Mouse (Mus musculus) B cell, adult 67 days (primary cell): Measurements from ENCODE around the gene Ppat. TPM values are rescaled to one million over a fixed set of nuclear protein-coding genes. Genes with fewer than 3 reads are reported as not detected.

Experiments used
- total RNA-seq, 2 experiments: library from RNA; stranded (reverse); gene quantifications; 4 replicates each; pipeline ENCODE4 v1.2.4; 2023

The Ppat gene
- total RNA-seq: 10 to 100 TPM; 16.8 to 18.2 TPM

GRCm38 (mm10) chr5:76951106-76952027 lies at the start of gene Ppat, which contains the start of gene Paics:
Gene Ppat (minus strand): TSS chr5:76951578.
Gene Paics (plus strand): TSS chr5:76951307.

DNA sequence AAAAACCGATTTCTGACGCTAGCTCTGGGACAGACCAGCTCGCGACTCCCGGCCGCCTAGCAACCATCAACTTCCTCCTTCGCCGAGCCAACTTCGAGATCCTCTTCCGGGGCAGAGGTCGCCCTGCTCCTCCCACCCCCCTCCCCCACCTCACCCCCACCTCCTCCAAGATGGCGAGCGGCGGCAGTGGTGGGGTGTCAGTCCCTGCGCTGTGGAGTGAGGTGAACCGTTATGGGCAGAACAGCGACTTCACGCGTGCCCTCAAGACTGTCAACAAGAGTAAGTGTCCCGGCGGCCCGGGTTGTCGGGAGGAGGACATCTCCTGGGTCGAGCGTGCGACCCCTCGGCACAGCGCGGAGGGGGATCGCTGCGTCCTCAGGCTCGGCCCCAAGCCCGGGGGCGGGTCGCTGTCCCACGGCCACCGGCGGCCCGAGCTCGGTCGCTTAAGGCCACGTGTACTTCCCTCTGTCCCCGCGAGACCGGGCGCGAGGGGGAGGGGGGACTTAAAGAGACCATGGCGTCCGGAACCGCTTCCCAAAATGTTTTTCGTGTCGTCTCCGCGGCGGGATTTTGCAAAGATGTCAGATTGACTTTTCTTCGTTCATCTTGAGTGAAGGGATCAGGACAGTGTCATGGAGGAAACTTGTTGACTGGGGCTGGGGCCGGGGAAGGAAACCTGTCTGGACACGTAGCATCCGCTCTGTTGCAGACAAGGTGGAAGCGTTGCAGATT lies 23.3 kb upstream of the Ppat start, which contains the start of gene Srp72:
Gene Srp72, plus strand, starts transcription at position 130 of the 732 bp plus-strand sequence.

GRCm38 (mm10) chr5:76905405-76906154 lies 45.8 kb downstream of the Ppat start, which contains the start of gene Aasdh:
Gene Aasdh (minus strand): TSS chr5:76905514.

Other genes with a start within 250 kb of the Ppat start
- 10 to 100 TPM; 35.4 to 49.2 TPM for gene Aasdh, start 46.1 kb downstream of the Ppat start, total RNA-seq
- gene Paics, start 271 bp downstream of the Ppat start, total RNA-seq: 10 to 100 TPM; 81.6 to 96.1 TPM
- 100 to 1,000 TPM; 136 to 144 TPM for gene Srp72, start 23.1 kb upstream of the Ppat start, total RNA-seq
- 1 to 10 TPM; 2.0 to 3.9 TPM for gene Arl9, start 52.5 kb upstream of the Ppat start, total RNA-seq
- not detected for gene Thegl, start 64.4 kb upstream of the Ppat start, total RNA-seq
- gene Hopx, start 163.5 kb upstream of the Ppat start, total RNA-seq: 10 to 100 TPM; 19.7 to 22.7 TPM